Mouse (Mus musculus) heart, embryonic 13.5 days (tissue): ENCODE data around the gene Olfr1512. TPM values are rescaled to one million over a fixed set of nuclear protein-coding genes. Genes with fewer than 3 reads are reported as not detected.
"Not testable (repeated sequence)": the region's sequence is repeated elsewhere in the genome, so short reads cannot be mapped to it uniquely, and the experiment has no call there.

ENCODE experiments used
- ATAC-seq: fragments of 200-750 bp; cut with Nextera tagmentation; 2 replicates; pipeline ENCODE4 v1.8.0; 2017; ENCODE audit warnings: moderate TSS enrichment; ENCODE audit not compliant: insufficient number of reproducible peaks, low FRiP score, low TSS enrichment; ENCODE audit errors: extremely low read depth
- H3K27ac ChIP-seq: fragments of 300-500 bp; sonication (generic); replicated peaks from 2 replicates; pipeline ENCODE4 v1.5.1; 2015; ENCODE audit warnings: moderate library complexity, mild to moderate bottlenecking, inconsistent platforms
- H3K27me3 ChIP-seq: fragments of 300-500 bp; sonication (generic); replicated peaks from 2 replicates; pipeline ENCODE4 v1.6.1; 2015; ENCODE audit warnings: mild to moderate bottlenecking, inconsistent platforms
- H3K36me3 ChIP-seq: fragments of 300-500 bp; sonication (generic); 2 replicates; pipeline ENCODE4 v1.6.1; 2015; ENCODE audit warnings: mild to moderate bottlenecking, inconsistent platforms
- H3K4me1 ChIP-seq: fragments of 300-500 bp; sonication (generic); 2 replicates; pipeline ENCODE4 v1.6.1; 2015; ENCODE audit warnings: inconsistent platforms
- H3K4me2 ChIP-seq: fragments of 300-500 bp; sonication (generic); 2 replicates; pipeline ENCODE4 v1.6.1; 2015; ENCODE audit warnings: inconsistent platforms, mild to moderate bottlenecking, moderate library complexity
- H3K4me3 ChIP-seq: fragments of 300-500 bp; sonication (generic); 2 replicates; pipeline ENCODE4 v1.5.1; 2015; ENCODE audit warnings: moderate library complexity, mild to moderate bottlenecking, inconsistent platforms
- H3K9ac ChIP-seq: fragments of 300-500 bp; sonication (generic); 2 replicates; pipeline ENCODE4 v1.6.1; 2015; ENCODE audit warnings: inconsistent platforms, mild to moderate bottlenecking, moderate library complexity
- H3K9me3 ChIP-seq: fragments of 300-500 bp; sonication (generic); 2 replicates; pipeline ENCODE4 v1.6.1; 2016; ENCODE audit warnings: inconsistent platforms
- WGBS: fragments of 180-500 bp; shearing (Covaris S2); methylation state at CpG from one replicate; pipeline ENCODE4 v1.1.7; 2015; ENCODE audit warnings: mixed read lengths; 5-methylcytosine and 5-hydroxymethylcytosine counted together
- polyA plus RNA-seq: library from polyadenylated mRNA; unstranded; fragments of >200 nt; fragmentation: Nextera tagmentation; extraction: Ambion mirVana; gene quantifications from 2 replicates; pipeline ENCODE4 v1.2.1, GENCODE M21; 2015

Olfr1512 gene
- not detected in 2 replicates for polyA plus RNA-seq

DNA sequence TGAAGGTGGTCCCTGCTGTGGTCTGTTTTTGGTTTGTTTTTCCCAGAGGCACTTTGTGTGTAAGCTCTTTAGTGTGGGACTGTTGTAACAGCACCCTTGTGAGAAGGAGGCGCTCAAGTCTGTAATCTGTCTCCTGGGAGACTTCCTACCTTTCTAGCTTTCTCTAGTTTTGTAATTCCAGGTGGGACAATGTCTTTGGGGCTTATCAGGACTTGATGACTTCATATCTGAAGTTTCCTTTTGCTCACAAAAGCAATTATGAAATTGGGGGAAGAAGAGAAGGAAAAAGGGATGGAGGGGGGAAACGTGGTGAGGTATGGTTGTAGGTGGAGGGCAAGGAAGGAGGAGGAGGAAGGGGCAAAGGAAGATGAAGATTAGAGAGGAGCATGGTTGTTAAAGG, at the start of gene Olfr1512:
Gene Olfr1512, minus strand, starts transcription at position 101 of the 400 bp plus-strand sequence.
- ATAC-seq: no peak
- no peaks in the 10 kb centered on the region for H3K27me3 ChIP-seq
- WGBS: 70% methylated on average over 2 of the region's 2 CpGs
- no peak within 1 kb of the TSS for H3K4me3 ChIP-seq
- no peaks in the 10 kb centered on the region for H3K36me3 ChIP-seq
- no peak within 1 kb of the TSS for H3K9ac ChIP-seq
- H3K4me2 ChIP-seq: no peak within 1 kb of the TSS
- no peaks in the 10 kb centered on the region for H3K9me3 ChIP-seq
- no peaks in the 10 kb centered on the region for H3K4me1 ChIP-seq
- no peak within 1 kb of the TSS for H3K27ac ChIP-seq

DNA sequence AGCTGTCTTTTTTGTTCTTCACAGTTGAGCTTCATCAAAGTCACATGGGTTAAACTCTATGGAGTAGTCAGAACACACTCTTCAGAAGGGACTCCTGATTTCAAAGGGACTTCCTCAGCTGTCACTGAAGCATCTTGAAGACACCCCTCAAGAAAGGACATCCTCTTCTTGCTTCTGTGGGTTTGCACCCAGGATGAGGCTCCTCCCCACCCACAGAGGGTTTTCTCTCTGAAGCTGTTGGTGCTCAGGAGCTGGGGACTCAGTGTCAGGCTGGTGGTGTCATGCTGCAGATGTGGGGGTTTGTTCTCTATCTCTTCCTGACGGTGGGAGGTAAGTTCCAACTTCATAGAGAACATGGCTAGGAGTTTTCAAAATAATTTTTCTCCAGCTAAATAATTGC, 48.7 kb upstream of the Olfr1512 start:
- Histone ChIP-seq H3K4me3 (no peak overlapping the region), H3K9me3 (no peaks in the 10 kb centered on the region), H3K4me1 (no peaks in the 10 kb centered on the region), H3K36me3 (no peaks in the 10 kb centered on the region), H3K27ac (no peak overlapping the region), H3K9ac (no peak overlapping the region), H3K4me2 (no peak overlapping the region), H3K27me3 (no peaks in the 10 kb centered on the region)
- WGBS: 78% methylated on average over 1 of the region's 1 CpGs
- no peak for ATAC-seq

DNA sequence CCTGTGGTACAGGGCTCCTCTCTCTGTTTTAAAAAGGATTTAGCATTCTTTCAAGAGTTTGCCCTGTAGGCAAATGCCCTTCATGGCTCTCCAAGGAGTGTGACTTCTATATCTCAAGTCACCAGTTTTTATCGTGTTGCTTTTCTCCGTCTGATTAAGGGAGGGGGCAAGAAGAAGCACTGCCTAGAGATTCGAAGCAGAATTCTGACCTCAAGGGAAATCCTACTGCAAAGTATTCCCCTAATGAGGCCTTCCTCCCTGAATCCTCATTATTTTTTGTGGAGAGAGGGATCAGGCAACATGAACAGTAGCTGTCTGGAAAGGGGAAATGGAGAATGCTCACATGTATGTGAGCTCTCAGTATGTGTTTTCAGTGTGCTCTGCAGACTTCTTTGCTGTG, 35.3 kb upstream of the Olfr1512 start, which contains the start of gene Olfr1510:
Gene Olfr1510, minus strand, starts transcription at position 101 of the 400 bp plus-strand sequence.
- no peak within 1 kb of the TSS for H3K27ac ChIP-seq
- no peaks in the 10 kb centered on the region for H3K27me3 ChIP-seq
- ATAC-seq: no peak
- H3K4me1 ChIP-seq: no peaks in the 10 kb centered on the region
- H3K4me2 ChIP-seq: no peak within 1 kb of the TSS
- 71% methylated on average over 3 of the region's 3 CpGs for WGBS
- no peak within 1 kb of the TSS for H3K4me3 ChIP-seq
- H3K36me3 ChIP-seq: no peaks in the 10 kb centered on the region
- H3K9me3 ChIP-seq: no peaks in the 10 kb centered on the region
- no peak within 1 kb of the TSS for H3K9ac ChIP-seq

DNA sequence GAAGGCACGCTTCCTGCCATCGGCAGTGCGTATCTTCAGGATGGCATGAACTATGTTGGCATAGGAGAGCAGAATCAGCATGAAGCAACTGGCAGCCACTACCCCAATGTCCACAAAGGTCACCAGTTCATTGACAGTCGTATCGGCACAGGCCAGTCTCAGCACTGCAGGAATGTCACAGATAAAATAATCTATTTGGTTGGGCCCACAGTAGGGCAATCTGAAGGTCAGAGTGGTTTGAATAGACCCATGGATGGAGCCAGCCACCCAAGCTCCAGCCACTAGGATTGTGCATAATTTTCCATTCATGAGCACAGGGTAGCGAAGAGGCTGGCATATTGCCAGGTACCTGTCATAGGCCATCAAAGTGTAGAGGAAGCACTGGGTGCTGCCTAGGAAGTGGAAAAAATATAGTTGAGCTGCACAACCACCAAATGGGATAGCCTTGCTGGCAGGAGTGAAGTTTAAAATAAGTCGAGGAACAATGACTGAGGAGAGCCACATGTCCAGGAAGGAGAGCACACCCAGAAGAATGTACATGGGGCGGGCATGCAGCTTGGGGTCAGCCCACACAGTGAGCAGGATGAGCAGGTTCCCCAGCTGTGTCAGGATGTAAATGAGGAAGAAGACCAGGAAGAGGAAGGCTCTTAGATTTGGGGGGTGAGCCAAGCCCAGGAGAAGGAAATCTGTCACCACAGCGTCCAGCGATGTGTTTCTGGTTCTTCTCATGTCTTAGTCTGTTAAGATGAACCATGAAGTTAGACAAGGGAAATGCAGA, 31.4 kb upstream of the Olfr1512 start:
- ATAC-seq, H3K36me3 ChIP-seq, H3K9me3 ChIP-seq, H3K4me3 ChIP-seq, H3K27ac ChIP-seq, H3K9ac ChIP-seq, H3K27me3 ChIP-seq, H3K4me2 ChIP-seq, H3K4me1 ChIP-seq: not testable (repeated sequence)
- WGBS: 62% methylated on average over 7 of the region's 10 CpGs

DNA sequence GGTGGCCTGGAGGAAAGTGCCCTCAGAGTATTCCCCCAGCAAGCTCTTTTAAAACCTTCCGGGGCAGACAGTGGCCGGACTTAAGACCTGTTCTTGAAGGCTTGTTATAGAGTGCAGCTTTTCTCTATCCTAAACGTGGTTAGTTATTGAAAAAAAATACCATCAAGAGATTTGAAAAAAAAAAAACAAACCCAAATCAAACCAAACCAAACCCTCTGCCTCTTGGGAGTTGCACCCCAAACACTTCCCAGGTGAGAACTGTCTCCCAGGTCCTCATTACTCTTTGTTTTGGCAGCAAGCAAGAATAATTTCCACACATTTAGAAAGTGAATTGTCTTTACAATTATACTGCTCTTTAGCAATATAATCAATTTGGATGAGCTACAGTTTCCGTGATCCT, 18.3 kb upstream of the Olfr1512 start, which contains the start of gene Olfr1511:
Gene Olfr1511, minus strand, starts transcription at position 101 of the 400 bp plus-strand sequence.
- Histone ChIP-seq H3K9me3 (no peaks in the 10 kb centered on the region), H3K4me2 (no peak within 1 kb of the TSS), H3K4me1 (no peaks in the 10 kb centered on the region), H3K4me3 (no peak within 1 kb of the TSS), H3K9ac (no peak within 1 kb of the TSS), H3K36me3 (no peaks in the 10 kb centered on the region), H3K27me3 (no peaks in the 10 kb centered on the region), H3K27ac (no peak within 1 kb of the TSS)
- WGBS: 66% methylated on average over 4 of the region's 4 CpGs
- no peak for ATAC-seq

DNA sequence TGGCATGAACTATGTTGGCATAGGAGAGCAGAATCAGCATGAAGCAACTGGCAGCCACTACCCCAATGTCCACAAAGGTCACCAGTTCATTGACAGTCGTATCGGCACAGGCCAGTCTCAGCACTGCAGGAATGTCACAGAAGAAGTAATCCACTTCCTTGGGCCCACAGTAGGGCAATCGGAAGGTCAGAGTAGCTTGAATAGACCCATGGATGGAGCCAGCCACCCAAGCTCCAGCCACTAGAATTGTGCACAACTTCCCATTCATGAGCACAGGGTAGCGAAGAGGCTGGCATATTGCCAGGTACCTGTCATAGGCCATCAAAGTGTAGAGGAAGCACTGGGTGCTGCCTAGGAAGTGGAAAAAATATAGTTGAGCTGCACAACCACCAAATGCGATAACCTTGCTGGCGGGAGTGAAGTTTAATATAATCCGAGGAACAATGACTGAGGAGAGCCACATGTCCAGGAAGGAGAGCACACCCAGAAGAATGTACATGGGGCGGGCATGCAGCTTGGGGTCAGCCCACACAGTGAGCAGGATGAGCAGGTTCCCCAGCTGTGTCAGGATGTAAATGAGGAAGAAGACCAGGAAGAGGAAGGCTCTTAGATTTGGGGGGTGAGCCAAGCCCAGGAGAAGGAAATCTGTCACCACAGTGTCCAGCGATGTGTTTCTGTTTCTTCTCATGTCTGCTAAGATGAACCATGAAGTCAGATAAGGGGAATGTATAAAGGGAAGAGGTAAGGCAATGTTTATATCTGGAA, 11.3 kb upstream of the Olfr1512 start:
- H3K4me3 ChIP-seq, H3K27ac ChIP-seq, H3K9me3 ChIP-seq, H3K9ac ChIP-seq, H3K4me1 ChIP-seq, H3K36me3 ChIP-seq, H3K27me3 ChIP-seq, ATAC-seq, H3K4me2 ChIP-seq: not testable (repeated sequence)
- 77% methylated on average over 9 of the region's 9 CpGs for WGBS

DNA sequence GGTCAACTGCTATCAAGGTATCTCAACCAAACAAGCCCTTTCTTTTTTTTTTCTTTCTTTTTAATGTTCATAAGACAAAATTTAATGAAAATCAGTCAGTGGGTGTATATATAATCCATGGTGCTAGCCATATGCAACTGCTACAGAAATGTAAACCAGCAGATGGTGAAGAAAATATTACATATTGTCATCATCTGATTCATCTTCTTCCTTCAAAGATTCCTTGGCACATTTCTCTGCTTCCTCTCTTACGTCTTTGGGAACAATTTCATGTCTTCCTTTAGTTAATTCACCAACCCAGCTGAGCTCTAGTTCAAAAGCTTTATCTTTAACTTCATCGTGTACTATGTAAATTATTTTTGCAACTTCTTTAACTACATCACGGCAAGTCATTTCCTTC, 10.2 kb downstream of the Olfr1512 start:
- H3K4me2 ChIP-seq: no peak overlapping the region
- no peaks in the 10 kb centered on the region for H3K36me3 ChIP-seq
- no peak overlapping the region for H3K27ac ChIP-seq
- no peak overlapping the region for H3K4me3 ChIP-seq
- H3K27me3 ChIP-seq: no peaks in the 10 kb centered on the region
- no peak overlapping the region for H3K9ac ChIP-seq
- ATAC-seq: no peak
- no peaks in the 10 kb centered on the region; the same call in 1 of the 2 replicates for H3K9me3 ChIP-seq
- 80% methylated on average over 3 of the region's 3 CpGs for WGBS
- H3K4me1 ChIP-seq: no peaks in the 10 kb centered on the region

DNA sequence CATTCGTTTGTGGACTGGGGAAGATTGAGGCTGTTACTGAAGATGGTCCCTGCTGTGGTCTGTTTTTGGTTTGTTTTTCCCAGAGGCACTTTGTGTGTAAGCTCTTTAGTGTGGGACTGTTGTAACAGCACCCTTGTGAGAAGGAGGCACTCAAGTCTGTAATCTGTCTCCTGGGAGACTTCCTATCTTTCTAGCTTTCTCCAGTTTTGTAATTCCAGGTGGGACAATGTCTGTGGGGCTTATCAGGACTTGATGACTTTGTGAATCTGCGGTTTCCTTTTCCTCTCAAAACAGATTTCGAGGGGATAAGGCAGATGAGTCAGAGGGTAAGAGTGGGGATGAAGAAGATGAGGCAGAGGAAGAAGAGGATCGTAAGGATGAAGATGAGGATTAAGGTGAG, 22.7 kb downstream of the Olfr1512 start, which contains the start of gene Olfr1513:
Gene Olfr1513, minus strand, starts transcription at position 101 of the 400 bp plus-strand sequence.
- H3K4me2 ChIP-seq: no peak within 1 kb of the TSS
- no peak within 1 kb of the TSS for H3K9ac ChIP-seq
- no peak for ATAC-seq
- H3K4me1 ChIP-seq: no peaks in the 10 kb centered on the region
- H3K4me3 ChIP-seq: no peak within 1 kb of the TSS
- H3K36me3 ChIP-seq: no peaks in the 10 kb centered on the region
- WGBS: 57% methylated on average over 4 of the region's 4 CpGs
- H3K27me3 ChIP-seq: no peaks in the 10 kb centered on the region
- H3K9me3 ChIP-seq: no peaks in the 10 kb centered on the region
- H3K27ac ChIP-seq: no peak within 1 kb of the TSS

DNA sequence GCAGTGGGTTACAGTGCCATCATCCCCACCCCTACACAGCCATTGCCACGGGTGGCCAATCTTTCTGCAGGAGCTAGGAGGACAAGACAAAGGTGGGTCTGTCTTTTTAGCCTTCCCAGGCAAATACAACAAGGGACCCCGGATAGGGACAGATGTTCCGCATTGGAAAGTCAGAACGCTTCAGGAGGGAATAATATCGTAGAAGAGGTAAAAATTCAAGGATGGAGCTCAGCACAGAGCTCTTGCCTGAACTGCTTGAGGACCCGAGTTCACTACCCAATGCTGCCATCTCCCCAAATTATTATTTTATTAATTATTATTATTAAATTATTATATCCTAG, 39.5 kb downstream of the Olfr1512 start:
- no peaks in the 10 kb centered on the region for H3K36me3 ChIP-seq
- H3K27ac ChIP-seq: no peak overlapping the region
- no peak overlapping the region for H3K9ac ChIP-seq
- H3K4me1 ChIP-seq: no peaks in the 10 kb centered on the region
- ATAC-seq: no peak
- no peak overlapping the region for H3K4me3 ChIP-seq
- 71% methylated on average over 6 of the region's 6 CpGs for WGBS
- no peak overlapping the region for H3K4me2 ChIP-seq
- peaks cover 12% of the 10 kb centered on the region; the same call in 1 of the 2 replicates for H3K27me3 ChIP-seq
- H3K9me3 ChIP-seq: peaks cover 3% of the 10 kb centered on the region; the same call in 1 of the 2 replicates

DNA sequence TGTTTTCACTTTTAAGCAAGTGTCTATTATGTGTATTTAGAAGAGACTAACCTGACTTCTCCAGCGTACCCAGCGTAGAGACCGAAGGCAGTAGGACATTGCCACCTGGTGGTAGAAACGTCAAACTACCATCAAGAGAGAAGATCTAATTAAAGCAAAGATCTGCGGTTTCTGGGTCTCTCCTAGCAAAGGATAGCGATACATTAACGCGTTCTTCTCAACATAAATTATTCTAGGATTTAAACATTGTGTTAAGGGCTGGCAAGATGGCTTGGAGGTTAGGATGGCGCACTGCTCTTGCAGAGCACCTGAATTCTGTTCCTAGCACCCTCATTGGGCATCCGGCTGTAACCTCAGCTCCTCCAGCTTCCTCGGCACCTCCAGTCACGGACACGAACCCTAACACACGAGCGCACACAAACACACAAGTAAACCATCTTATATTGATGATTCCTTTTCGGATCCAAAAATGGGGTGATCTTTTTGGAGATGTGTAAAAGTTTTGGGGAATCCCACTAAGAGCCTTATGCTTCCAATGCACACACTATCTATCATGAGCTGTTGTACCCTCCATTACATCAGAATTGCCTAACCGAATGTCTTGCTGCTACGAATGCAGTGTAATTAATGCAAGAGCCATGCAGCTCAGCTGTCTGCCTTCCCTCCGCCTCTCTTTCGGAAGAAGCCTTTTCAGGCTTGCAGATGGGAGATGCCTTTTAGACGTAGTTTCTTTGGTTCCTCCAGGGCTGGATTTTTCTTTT, 40.0 kb downstream of the Olfr1512 start:
- Histone ChIP-seq H3K4me2 (peak overlapping the region; percentile 50), H3K27me3 (peaks cover 12% of the 10 kb centered on the region; the same call in 1 of the 2 replicates), H3K4me1 (no peaks in the 10 kb centered on the region), H3K36me3 (no peaks in the 10 kb centered on the region), H3K27ac (no peak overlapping the region), H3K9ac (no peak overlapping the region), H3K9me3 (no peaks in the 10 kb centered on the region), H3K4me3 (peak overlapping the region; percentile 21)
- no peak for ATAC-seq
- 25% methylated on average over 21 of the region's 21 CpGs for WGBS

DNA sequence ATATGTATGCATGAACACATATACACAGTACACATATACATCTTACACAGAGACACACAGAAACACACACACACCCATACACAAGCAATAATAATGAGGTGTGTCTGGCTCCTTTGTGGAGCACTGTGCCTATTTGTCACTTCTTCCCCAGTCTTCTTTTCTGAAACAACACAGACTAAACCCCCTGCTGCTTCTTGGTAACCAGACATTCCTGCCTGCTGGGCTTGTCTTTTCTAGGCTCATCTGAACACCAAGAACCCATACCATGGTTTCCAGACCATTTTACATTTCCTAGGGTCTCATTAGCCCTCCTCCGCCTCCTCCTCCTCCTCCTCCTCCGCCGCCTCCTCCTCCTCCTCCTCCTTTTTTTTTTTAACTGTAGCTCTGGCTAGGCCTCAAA, 46.8 kb downstream of the Olfr1512 start:
- peaks cover 12% of the 10 kb centered on the region; the same call in 1 of the 2 replicates for H3K4me1 ChIP-seq
- H3K9me3 ChIP-seq: no peaks in the 10 kb centered on the region
- no peak overlapping the region for H3K4me3 ChIP-seq
- no peak overlapping the region for H3K4me2 ChIP-seq
- H3K9ac ChIP-seq: no peak overlapping the region
- H3K36me3 ChIP-seq: no peaks in the 10 kb centered on the region
- ATAC-seq: no peak
- no peak overlapping the region for H3K27ac ChIP-seq
- WGBS: 63% methylated on average over 1 of the region's 3 CpGs
- peaks cover 52% of the 10 kb centered on the region for H3K27me3 ChIP-seq
